Mouse (Mus musculus) stomach, postnatal 0 days (tissue): ENCODE results near the gene Col5a1.

Source experiments
- CTCF ChIP-seq: IDR thresholded peaks from 2 replicates; pipeline ENCODE4 v1.5.1; 2016; ENCODE audit warnings: antibody characterized with exemption, low read depth, mild to moderate bottlenecking, moderate library complexity
- EP300 ChIP-seq: optimal IDR thresholded peaks from 2 replicates; pipeline ENCODE3; 2016; ENCODE audit warnings: antibody characterized with exemption

DNA sequence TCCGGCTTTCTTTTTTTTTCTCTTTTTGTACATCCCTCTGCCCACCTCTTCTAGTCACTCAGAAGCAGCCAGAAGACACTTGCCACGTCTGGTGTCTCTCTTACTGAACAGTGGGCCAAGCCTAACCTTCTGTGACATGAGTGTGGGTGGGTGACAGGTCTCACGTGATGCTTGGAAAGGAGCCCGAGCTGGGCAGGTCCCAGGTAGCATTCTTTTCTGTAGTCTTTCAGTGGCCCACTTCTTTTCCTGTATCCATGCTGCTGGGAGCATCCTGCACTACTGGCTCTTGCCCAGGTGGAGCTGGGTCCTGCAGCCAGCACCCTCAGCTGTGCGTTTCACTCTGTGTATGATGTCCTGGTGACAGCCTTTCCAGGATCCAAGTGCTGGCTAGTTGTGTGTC is 8.2 kb upstream of the Col5a1 start:
- TF ChIP-seq CTCF (no peak), EP300 (no peak)
